Mouse (Mus musculus) kidney, postnatal 36 days (tissue): ENCODE measurements around the gene Stra6l.

Experiments used
- DNase-seq, 2 experiments: peaks; one replicate each; pipeline ENCODE4 v3.0.0; 2021 to 2022; ENCODE audit warnings: mixed read lengths in 2 of 2

The Stra6l gene

GRCm38 (mm10) chr4:45846263-45846662, 2.2 kb upstream of the Stra6l start:
- DNase-seq: no peak

GRCm38 (mm10) chr4:45848825-45849156, 327 bp downstream of the Stra6l start:
- DNase-seq: peak; percentile 18 to 34

GRCm38 (mm10) chr4:45849419-45849818, 955 bp downstream of the Stra6l start:
- no peak for DNase-seq

- DNase-seq: peak; percentile 77 to 82
Observed at GRCm38 (mm10) chr4:45851640-45852051, 3.2 kb downstream of the Stra6l start.

DNA sequence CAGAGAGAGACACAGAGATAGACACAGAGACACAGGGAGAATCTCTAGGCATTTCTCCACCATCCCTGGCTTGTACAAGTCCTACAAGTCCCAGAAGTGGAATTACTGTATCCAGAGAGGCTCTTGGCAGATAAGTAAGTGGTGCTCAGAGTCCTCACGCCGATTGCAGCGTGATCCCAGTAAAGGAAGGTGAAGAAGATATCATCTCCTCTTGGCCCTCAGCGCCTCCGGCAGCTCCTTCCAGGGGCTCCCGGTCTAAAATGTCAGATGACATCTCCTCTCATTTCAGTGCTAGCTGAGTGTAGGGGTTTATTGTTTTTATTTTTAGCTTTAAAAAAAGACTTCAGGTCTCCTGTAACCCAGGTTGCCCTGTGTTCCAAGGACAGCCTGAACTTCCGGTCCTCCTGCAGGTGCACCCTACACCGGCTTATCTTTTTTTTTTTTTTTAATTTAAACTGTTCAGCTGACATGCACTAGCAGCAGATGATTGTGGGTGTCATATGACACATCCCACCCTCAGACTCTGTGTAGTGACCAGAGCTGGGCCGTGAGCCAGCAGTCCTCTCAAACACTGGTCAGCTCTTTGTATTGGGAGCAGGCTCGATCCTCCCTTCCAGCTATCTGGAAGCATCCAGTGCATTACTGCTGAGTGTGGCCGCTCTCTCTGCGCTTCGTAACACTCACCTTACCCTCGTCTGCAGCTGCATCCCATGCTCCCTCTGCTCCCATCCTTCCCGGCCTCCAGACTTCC, 5.2 kb downstream of the Stra6l start:
- DNase-seq: no peak

- peak; percentile 79 to 90 for DNase-seq
Observed at GRCm38 (mm10) chr4:45855803-45856424, 7.5 kb downstream of the Stra6l start.

DNA sequence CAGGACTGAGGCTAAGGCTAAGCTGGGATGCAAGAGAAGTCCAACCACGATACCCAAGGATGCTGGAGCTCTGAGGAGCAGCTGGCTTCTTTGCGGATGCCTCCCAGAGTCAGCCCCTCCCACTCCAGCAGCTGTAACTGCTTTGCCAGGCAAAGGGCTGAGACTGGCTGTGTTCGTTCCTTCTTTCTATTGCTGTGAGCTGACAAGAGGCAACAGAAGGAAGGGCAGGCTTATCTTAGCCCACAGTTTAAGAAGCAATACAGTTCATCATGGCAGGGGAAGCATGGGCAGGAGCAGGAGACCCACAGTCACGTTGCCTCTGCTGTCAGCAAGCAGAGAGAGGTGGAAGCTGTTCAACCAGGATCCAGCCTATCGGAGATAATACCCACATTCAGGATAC, 12.7 kb downstream of the Stra6l start:
- DNase-seq: no peak

- no peak for DNase-seq
Observed at GRCm38 (mm10) chr4:45867416-45867815, 19.0 kb downstream of the Stra6l start.

DNA sequence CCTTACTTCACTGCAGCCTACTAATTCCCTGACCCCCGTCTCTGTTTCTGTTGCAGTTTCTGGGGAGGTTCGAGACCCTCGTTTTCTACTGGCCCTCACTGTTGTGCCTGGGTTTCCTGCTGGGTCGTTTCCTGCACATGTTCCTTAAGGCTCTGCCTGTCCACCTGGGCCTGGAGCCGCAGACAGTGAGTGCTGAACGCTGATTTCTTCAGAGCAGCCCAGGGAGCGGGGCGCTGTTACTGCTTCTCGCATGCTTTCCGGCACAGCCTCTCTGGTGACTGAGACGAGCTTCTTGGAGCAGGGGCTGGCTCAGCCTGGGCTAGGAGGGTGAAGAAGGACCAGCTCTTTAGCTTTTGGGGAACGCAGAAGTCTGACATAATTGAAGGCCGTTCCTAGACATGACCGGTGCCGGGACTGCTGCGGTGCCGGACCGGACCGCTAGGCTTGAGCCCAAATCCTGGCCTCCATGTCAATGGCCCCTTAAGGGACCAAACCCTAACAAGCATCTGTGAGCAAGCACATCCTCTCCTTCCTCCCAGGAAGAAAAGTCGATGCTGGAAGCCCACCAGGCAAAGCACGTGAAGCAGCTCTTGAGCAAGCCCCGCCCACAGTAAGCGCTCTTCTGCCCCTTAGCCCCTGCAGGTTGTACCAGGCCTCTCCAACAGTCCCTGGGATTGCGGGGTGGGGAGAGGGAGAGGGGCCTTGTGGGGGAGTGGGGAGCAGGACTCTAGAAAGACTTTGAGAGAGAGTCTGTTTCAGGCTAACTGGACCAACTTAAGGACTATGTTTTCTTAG, 20.8 kb downstream of the Stra6l start:
- no peak for DNase-seq

DNA sequence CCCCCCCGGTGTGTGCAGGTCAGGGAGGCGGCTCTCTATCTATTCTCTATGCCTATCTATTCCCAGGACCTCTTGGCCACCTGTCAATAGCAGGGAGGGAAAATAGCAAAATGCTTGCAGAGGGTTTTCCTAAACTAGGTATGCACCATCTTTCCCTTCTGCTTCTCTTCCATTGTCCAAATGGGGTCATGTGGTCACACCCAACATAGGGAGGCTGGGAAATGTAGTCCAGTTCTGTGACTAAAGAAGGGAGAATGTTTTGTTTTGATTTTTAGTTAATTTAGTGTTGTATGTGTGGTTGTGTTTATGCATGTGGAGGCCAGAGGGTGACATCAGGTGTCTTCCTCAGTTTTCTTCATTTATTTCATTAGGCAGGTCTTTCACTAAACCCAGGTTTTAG, 23.7 kb downstream of the Stra6l start:
- DNase-seq: no peak

- DNase-seq: peak; percentile 52 to 72
Observed at GRCm38 (mm10) chr4:45878929-45879328, 30.5 kb downstream of the Stra6l start.

DNA sequence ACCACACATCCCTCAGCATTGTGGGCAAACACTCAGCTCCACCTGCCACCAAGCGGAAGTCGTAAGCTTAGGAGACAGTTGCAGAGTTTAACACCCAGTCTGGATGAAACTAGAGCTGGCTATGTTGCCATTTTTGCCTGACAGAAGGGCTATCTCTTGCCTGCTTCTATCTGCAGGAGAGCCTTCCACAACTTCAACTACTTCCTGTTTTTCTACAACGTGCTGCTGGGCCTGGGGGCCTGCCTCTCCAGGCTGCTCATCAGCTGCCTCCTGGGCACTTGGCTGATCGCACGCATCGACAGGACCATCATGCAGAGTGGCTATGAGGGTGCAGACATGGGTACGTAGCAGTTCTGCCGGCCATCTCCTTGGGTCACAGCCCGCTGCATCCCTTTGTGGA, 34.1 kb downstream of the Stra6l start:
- DNase-seq: no peak

GRCm38 (mm10) chr4:45883250-45883649, 34.8 kb downstream of the Stra6l start:
- no peak for DNase-seq

GRCm38 (mm10) chr4:45889487-45889886, 41.0 kb downstream of the Stra6l start:
- DNase-seq: no peak

DNA sequence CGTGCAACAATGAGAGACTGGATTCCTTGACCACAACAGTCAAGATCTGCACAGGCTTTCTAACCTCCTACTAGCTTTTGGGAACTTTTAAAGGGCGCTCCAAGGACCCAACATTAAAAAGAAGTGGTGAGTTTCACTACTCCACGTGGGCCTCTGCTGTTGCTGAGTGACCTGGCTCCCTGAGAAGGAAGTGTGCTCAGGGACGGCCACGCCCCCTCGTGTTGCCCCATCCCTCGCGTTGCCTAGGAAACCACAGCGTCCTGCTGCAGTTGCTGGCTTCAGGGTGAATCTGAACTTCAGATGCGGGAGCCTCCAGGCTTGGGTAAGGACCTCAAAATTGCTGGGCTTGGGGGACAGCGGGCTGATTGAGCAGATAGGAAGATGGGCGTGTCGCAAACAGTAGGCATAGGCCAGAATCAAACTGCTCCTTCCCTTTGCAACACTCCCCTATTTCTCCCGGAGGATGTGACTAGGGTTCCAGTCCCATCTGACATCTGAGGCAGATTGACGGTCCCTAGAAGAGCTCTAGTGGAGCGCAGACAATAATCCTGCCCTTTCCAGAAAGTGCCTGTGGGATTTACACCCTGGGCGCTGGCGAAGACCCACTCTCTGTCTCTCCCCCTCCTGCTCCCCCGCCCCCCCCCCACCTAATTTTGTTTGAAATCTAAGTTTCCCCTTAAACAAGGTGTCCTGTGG, 41.8 kb downstream of the Stra6l start, which contains the start of gene Ccdc180:
Ccdc180 (plus strand) TSS at position 238 of the 696 bp plus-strand sequence.
- peak; percentile 72 to 81 for DNase-seq

DNA sequence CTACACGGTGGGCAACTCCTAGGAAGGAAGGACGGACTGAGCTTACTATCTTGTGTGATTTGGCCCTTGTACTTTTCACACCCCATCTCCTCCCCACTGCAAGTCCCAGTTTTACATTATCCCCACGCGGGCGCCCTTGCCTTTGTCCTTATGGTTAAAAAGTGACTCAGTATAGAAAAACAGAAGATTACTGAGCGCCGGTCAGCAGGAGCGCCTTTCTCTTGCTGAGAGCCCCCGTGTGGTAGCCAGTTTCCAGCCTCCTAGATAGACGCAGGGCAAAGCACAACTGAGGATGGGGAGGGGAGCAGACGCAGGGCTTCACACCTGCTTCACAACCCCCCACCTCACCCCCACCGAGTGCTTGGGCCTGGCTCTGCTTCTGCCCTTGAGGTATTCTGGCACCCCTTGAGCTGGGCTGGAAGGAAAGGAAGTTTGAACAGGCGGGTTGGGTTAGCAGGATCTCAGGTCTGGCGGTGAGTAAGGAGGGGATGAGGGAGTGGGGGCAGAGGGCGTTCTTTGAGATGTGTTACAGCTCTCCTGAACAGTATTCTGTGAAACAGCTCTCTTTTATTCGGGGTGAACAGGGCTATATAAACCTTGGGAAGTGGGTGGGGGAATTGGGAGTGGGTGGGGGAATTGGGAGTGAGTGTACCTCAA, 48.1 kb downstream of the Stra6l start:
- peak; percentile 45 to 46 for DNase-seq

DNA sequence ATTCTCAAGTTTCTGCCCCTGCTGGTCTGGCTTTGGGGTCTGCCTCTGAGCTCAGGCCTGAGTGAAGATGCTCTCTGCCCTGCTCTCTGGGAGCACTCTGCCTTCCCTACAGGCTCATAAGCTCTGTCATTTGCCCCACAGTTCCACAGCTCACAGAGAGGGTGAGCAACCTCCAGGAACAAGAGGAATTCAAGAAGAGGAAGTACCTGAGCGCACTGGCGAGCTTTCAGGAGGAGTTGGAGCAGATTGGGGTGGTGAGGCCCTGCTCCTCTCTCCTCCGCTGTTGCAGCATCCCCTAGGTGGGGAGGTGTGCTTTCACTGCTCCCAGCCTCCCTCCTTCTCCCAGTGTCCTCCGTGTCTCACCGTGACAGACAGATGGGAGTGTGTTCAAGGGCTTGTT, 49.9 kb downstream of the Stra6l start:
- no peak for DNase-seq

- DNase-seq: no peak
Observed at GRCm38 (mm10) chr4:45909256-45909655, 60.8 kb downstream of the Stra6l start.

- DNase-seq: no peak
Observed at GRCm38 (mm10) chr4:45909924-45910323, 61.5 kb downstream of the Stra6l start.

- DNase-seq: no peak
Observed at GRCm38 (mm10) chr4:45911256-45911655, 62.8 kb downstream of the Stra6l start.

DNA sequence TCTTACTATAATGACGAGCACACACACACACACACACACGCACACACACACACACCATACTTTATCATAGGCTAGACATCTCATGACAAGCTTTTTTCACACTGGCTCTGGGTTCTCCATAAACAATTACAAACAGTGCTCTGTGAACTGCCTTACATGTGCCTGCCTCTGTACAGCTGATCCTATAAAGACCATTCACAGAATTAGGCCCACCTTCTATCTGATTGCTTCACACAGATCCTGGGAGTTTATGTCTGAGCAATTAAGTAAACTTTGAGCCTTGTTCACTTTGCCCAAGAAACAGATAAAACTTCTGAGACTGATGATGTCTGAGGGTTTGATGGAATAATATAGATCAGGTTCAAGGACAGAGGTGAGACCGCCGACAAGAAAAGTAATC, 63.4 kb downstream of the Stra6l start:
- no peak for DNase-seq

DNA sequence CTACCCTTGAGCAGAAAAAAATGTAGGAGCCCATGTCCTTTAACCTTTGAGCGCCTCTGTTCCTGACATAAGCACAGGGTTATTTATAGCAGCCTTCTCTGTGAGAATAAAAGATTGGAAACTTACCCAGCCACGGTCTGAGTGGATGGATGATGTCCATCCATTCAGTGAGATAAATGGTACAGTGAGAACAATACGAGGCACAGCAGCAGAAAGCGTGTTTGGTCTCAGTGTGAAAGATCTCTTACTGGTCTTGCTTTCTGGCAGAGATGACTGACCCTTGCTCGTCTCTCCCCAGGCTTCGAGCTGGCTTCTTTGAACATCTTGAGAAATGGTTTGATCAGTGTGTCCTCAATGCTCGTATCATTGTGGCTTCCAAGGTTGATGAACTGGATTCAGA, 68.6 kb downstream of the Stra6l start:
- no peak for DNase-seq
